Mouse (Mus musculus) adrenal gland, adult 8-10 months (tissue): ENCODE measurements at regions not wholly inside any gene's neighbourhood (a gene's known extent, or its start where the extent isn't known, plus 50 kb on each side); places are given as distances from the start of the nearest gene placed in this dataset.
A peak's percentile ranks its signal among the peaks of the same experiment; 100 is the strongest.

Source experiments
- DNase-seq: peaks from one replicate; pipeline ENCODE4 v3.0.0; 2022

GRCm38 (mm10) chr9:34143131-34143795 is 342.4 kb upstream of the Kirrel3 start:
- DNase-seq, result no peak

- no peak for DNase-seq
Measured at GRCm38 (mm10) chr9:34155240-34156019, 330.3 kb upstream of the Kirrel3 start.

GRCm38 (mm10) chr9:34156581-34156980 is 329.1 kb upstream of the Kirrel3 start:
- DNase-seq, result no peak

- DNase-seq, result no peak
Measured at GRCm38 (mm10) chr9:34161119-34161518, 324.6 kb upstream of the Kirrel3 start.

- DNase-seq, result no peak
Measured at GRCm38 (mm10) chr9:34186314-34186713, 299.4 kb upstream of the Kirrel3 start.

- no peak for DNase-seq
Measured at GRCm38 (mm10) chr9:34192542-34192941, 293.2 kb upstream of the Kirrel3 start.

- peak; percentile 17 for DNase-seq
Measured at GRCm38 (mm10) chr9:34202122-34202941, 283.4 kb upstream of the Kirrel3 start.

- no peak for DNase-seq
Measured at GRCm38 (mm10) chr9:34202942-34203551, 282.6 kb upstream of the Kirrel3 start.

- DNase-seq, result no peak
Measured at GRCm38 (mm10) chr9:34203624-34204365, 281.9 kb upstream of the Kirrel3 start.

- no peak for DNase-seq
Measured at GRCm38 (mm10) chr9:34204479-34204878, 281.2 kb upstream of the Kirrel3 start.

GRCm38 (mm10) chr9:34231561-34231960 is 254.1 kb upstream of the Kirrel3 start:
- peak; percentile 17 for DNase-seq

GRCm38 (mm10) chr9:34234734-34235133 is 251.0 kb upstream of the Kirrel3 start:
- no peak for DNase-seq

- no peak for DNase-seq
Measured at GRCm38 (mm10) chr9:34239531-34239930, 246.2 kb upstream of the Kirrel3 start.

GRCm38 (mm10) chr9:34243674-34244073 is 242.0 kb upstream of the Kirrel3 start:
- no peak for DNase-seq

- no peak for DNase-seq
Measured at GRCm38 (mm10) chr9:34244576-34244975, 241.1 kb upstream of the Kirrel3 start.

GRCm38 (mm10) chr9:34252796-34253195 is 232.9 kb upstream of the Kirrel3 start:
- no peak for DNase-seq

- no peak for DNase-seq
Measured at GRCm38 (mm10) chr9:34258492-34258891, 227.2 kb upstream of the Kirrel3 start.

GRCm38 (mm10) chr9:34278068-34278467 is 207.6 kb upstream of the Kirrel3 start:
- DNase-seq, result no peak

GRCm38 (mm10) chr9:34279386-34279785 is 206.3 kb upstream of the Kirrel3 start:
- no peak for DNase-seq

GRCm38 (mm10) chr9:34279906-34280305 is 205.8 kb upstream of the Kirrel3 start:
- DNase-seq, result no peak

GRCm38 (mm10) chr9:34280311-34281208 is 205.1 kb upstream of the Kirrel3 start:
- no peak for DNase-seq
